Mouse (Mus musculus) erythroblast, embryonic 14.5 days (primary cell): Measurements from ENCODE around the gene Mbtd1. TPM values are rescaled to one million over a fixed set of nuclear protein-coding genes. Genes with fewer than 3 reads are reported as not detected.

Experiments used
- H3K27me3 ChIP-seq: 2 replicates; pipeline ENCODE4 v1.6.1; 2012; ENCODE audit warnings: inconsistent platforms; ENCODE audit not compliant: control insufficient read depth
- H3K36me3 ChIP-seq: 2 replicates; pipeline ENCODE4 v1.6.1; 2012; ENCODE audit warnings: mild to moderate bottlenecking, inconsistent platforms; ENCODE audit not compliant: control insufficient read depth
- H3K4me1 ChIP-seq: 2 replicates; pipeline ENCODE4 v1.6.1; 2012; ENCODE audit warnings: inconsistent platforms; ENCODE audit not compliant: control insufficient read depth
- H3K4me3 ChIP-seq: replicated peaks from 2 replicates; pipeline ENCODE3; 2012; ENCODE audit warnings: moderate library complexity, mild to moderate bottlenecking, inconsistent platforms
- H3K9me3 ChIP-seq: 2 replicates; pipeline ENCODE4 v1.6.1; 2012; ENCODE audit warnings: low read length, inconsistent platforms, mixed read lengths; ENCODE audit not compliant: control insufficient read depth
- GATA1 ChIP-seq: IDR thresholded peaks from 2 replicates; pipeline ENCODE4 v1.6.1; 2012; ENCODE audit warnings: low read length, inconsistent platforms, mixed read lengths
- TAL1 ChIP-seq: IDR thresholded peaks from 3 replicates; pipeline ENCODE4 v1.6.1; 2012; ENCODE audit warnings: low read length, inconsistent platforms, mixed read lengths
- polyA plus RNA-seq: library from polyadenylated mRNA; stranded (reverse); fragments of >175 nt; gene quantifications from 2 replicates; pipeline ENCODE4 v1.2.3, GENCODE M21; 2012

Gene Mbtd1
- 0.09 and 0.13 TPM in 2 replicates for polyA plus RNA-seq

DNA sequence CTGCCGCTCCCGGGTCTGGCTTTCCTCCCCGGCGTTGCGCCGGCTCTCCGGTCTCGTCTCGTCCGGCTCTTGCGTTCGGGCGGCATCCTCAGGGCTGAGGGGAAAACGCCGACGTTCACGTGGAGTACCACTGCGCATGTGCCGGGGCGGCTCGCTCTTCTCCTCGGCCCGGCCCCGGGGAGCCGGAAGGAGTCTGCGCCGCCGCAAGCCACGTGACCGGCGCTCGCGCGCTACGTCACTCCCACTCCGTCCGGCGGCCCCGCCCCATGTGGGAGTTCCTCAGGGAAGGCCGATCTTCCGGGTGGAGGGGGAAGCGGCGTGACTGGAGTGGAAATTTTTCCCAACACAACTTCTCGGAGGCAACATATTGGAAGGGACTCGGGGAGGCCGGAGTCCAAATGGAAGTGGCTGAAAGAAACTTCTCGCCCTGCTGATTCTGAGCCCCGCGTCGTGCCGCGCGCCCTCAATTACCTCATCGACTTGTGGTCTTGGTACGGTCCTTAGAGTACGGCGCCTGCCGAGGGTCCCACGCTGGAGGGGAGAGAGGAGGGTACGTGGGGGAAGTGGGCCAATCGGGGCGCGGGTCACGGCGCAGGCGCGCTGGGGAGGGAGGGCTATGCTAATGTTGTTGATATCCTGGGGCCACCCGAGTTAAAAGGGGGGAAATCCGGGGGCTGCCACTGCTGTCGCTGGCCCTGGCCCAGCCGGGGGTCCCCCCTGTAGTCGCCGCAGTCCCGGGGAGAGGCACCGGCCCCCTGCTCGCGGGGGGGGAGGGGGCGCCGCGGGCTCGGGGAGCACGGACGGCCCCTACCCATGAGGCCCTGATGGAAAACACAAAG, at the start of gene Mbtd1, which contains the start of gene Utp18:
Gene Mbtd1 (plus strand): TSS at position 281 of the 839 bp plus-strand sequence.
Gene Utp18 (minus strand): TSS at position 195 of the 839 bp plus-strand sequence.
- Histone ChIP-seq H3K9me3 (no peaks in the 10 kb centered on the region), H3K36me3 (peaks cover 25% of the 10 kb centered on the region), H3K4me3 (peak within 1 kb of the TSS; percentile 95), H3K27me3 (no peaks in the 10 kb centered on the region), H3K4me1 (peaks cover 40% of the 10 kb centered on the region)
- TF ChIP-seq GATA1 (no peak), TAL1 (no peak)

DNA sequence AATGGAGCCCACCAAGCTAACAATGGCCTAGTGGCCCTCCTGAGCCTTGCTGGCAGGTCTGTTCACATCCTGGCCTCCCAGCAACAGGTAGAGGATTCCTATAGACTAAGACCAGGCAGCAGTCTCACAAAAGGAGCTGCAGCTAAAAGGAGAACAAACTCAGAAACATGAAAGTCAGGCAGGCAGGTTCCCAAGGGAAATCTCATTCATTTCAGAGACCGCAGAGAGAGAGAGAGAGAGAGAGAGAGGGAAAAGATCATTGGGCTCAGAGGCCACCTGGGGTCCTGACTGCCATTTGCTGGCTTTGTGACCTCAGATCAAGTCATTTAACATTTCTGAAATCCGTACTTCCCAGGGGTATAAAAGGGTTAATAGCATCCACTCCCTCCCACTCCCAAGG, 38.3 kb upstream of the Mbtd1 start:
- Histone ChIP-seq H3K36me3 (no peaks in the 10 kb centered on the region), H3K9me3 (no peaks in the 10 kb centered on the region), H3K4me3 (no peak overlapping the region), H3K4me1 (no peaks in the 10 kb centered on the region), H3K27me3 (no peaks in the 10 kb centered on the region)
- TF ChIP-seq GATA1 (no peak), TAL1 (no peak)

DNA sequence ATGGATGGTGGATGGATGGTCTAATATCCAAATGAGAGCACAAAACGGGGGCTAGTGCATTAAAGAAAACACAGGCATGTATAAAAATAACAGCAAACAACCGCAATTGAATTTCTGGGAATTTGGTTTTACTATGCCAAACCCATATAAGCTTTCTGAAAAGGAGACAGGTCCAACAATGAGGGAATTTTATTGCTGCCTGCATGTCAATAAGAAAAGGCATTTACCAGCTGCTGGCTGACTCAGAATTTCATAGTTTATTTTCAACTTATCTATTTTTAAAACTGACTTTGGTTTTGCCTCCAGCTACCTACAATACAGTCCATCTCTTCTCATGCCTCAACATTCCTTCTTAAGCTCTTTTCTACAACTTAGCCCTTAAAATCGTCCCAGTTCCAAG, 33.1 kb upstream of the Mbtd1 start:
- Histone ChIP-seq H3K9me3 (no peaks in the 10 kb centered on the region), H3K36me3 (no peaks in the 10 kb centered on the region)
- TF ChIP-seq GATA1: no peak
- TF ChIP-seq TAL1: no peak

DNA sequence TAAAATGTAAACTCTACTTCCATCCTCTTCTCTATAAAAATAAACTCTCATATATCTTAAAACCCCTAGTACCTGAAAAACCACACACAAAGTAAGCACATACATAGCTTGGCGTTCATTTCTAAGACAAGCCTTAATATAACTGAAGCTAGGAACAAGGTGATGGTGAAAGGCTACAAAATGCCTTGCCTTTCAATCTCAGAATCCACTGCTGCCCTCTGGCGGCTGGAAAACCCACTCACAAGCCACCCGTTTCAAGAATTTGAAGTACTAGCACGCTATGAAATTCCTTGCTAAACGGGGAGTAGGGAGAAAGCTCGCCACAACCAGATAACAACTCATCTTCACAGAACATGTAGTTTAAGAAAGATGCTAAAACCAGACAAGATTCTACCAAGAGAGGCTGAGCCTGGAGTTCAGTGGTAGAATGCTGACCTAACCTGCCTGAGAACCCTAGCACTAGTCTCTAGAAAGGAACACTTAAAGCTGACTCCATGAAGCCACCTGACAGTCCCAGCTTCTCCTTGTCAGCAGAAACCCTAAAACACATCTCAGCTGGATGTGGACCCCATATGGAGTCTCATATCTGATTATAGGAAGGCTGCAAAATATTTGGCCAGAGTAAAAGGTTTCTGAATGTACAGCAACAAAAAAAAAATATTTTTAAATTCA, 29.2 kb upstream of the Mbtd1 start:
- Histone ChIP-seq H3K4me3 (no peak overlapping the region), H3K27me3 (no peaks in the 10 kb centered on the region), H3K4me1 (no peaks in the 10 kb centered on the region), H3K36me3 (peaks cover 13% of the 10 kb centered on the region), H3K9me3 (no peaks in the 10 kb centered on the region)
- TF ChIP-seq TAL1 (no peak), GATA1 (no peak)

More for the DNA sequence above, 33.1 kb upstream of the Mbtd1 start:
- H3K4me3 ChIP-seq: no peak overlapping the region
- no peaks in the 10 kb centered on the region for H3K4me1 ChIP-seq
- H3K27me3 ChIP-seq: no peaks in the 10 kb centered on the region

DNA sequence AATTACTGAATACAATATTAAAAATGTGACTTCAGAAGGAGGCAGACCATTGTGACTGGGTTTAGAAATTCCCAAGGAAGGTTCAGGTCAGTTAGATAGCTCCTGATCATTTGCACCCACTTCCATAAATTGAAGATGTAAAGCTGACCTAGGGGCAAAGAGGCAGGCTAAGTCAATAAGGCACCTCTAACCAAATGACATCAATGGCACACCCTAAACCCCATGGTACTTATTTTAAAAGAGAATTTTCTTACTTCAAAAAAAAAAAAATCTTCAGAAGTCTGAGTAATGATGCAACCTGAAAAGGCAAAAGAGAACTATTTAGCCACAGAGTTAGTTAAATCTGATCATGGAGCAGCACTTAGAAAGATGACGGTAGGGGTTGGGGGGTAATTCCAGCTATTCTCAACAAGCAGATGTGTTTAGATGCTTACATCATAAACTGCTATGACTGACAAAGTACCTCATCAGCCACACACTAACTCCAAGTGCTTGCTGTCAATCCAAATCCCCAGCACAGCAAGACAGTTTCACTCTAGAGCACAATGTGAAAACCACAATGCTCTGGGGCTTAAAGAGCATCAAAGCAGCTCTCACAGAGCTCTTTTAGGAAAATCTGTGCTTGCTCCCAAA, 25.0 kb upstream of the Mbtd1 start:
- TF ChIP-seq TAL1: no peak
- TF ChIP-seq GATA1: no peak
- Histone ChIP-seq H3K36me3 (peaks cover 40% of the 10 kb centered on the region), H3K27me3 (no peaks in the 10 kb centered on the region)

DNA sequence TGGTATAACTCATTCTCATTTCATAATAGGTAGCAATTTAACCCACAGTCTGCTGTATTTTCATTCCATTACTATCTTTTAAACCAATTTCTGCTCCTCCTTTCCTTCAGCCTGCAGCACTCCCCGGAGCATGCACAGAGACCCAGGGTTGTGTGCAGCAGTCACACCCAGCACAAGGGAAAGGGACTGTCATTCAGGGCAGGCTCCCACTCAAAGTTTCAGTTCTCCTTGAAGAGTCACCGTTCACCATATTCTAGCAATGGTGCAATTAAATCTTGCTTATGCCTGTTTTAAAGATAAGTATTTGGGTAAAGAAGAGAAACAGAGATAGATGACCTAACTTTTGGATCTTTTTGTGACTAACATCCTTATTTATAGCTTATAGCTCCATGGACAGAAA, 24.5 kb upstream of the Mbtd1 start:
- H3K36me3 ChIP-seq: peaks cover 45% of the 10 kb centered on the region
- H3K4me1 ChIP-seq: no peaks in the 10 kb centered on the region
- TF ChIP-seq TAL1: no peak

More for the DNA sequence above, 25.0 kb upstream of the Mbtd1 start:
- no peaks in the 10 kb centered on the region for H3K4me1 ChIP-seq
- no peaks in the 10 kb centered on the region for H3K9me3 ChIP-seq
- H3K4me3 ChIP-seq: no peak overlapping the region

DNA sequence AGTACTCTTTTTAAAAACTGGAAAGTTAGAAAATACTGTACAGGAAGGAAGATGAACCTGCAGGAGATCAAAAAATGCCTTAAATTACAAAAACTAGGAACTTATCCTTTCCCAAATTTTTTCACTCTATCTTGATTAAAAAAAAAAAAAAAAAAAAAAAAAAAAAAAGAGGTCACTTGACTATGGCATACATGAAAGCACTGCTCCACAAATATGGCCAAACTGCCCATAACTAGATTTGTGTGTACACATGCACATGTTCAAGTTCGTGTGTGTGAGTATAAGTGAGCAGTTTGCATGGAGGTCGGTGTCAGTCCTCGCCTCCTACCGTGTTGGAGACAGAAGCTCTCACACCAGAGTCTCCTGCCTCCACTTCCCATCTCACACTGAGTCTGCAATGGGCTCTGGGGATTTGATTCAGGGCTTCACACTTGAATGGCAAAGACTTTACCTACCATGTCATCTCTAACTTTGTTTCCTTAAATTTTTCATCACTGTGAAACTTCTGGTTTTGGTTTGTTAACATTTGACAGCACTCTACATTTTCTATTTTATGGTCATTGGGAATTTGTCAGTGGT, 23.5 kb upstream of the Mbtd1 start:
- H3K4me3 ChIP-seq: no peak overlapping the region
- H3K36me3 ChIP-seq: peaks cover 55% of the 10 kb centered on the region
- no peaks in the 10 kb centered on the region for H3K4me1 ChIP-seq
- H3K9me3 ChIP-seq: no peaks in the 10 kb centered on the region
- H3K27me3 ChIP-seq: no peaks in the 10 kb centered on the region
- no peak for TF ChIP-seq TAL1

More for the DNA sequence above, 24.5 kb upstream of the Mbtd1 start:
- H3K27me3 ChIP-seq: no peaks in the 10 kb centered on the region
- no peaks in the 10 kb centered on the region for H3K9me3 ChIP-seq
- H3K4me3 ChIP-seq: no peak overlapping the region

DNA sequence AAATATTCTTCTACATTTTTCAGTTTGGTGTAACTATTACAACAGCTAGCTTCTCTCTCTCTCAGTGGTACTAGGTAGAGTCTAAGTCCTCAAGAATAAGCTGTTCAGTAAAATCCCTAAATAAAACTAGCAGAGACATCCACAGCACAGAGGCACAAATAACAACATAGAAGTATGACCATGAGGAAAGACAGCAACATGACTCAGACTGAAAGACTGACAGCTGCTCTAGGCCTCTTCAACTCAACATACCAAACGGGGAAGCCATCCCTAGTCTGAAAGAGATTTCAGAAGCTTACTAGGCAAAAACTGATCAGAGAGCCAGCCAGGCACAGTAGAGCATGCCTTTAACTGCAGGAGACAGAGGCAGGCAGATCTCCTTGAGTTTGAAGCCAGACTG, 23.0 kb upstream of the Mbtd1 start:
- peaks cover 60% of the 10 kb centered on the region for H3K36me3 ChIP-seq
- no peaks in the 10 kb centered on the region for H3K4me1 ChIP-seq
- no peak overlapping the region for H3K4me3 ChIP-seq
- no peak for TF ChIP-seq GATA1
- TF ChIP-seq TAL1: no peak
- no peaks in the 10 kb centered on the region for H3K27me3 ChIP-seq
- no peaks in the 10 kb centered on the region for H3K9me3 ChIP-seq

DNA sequence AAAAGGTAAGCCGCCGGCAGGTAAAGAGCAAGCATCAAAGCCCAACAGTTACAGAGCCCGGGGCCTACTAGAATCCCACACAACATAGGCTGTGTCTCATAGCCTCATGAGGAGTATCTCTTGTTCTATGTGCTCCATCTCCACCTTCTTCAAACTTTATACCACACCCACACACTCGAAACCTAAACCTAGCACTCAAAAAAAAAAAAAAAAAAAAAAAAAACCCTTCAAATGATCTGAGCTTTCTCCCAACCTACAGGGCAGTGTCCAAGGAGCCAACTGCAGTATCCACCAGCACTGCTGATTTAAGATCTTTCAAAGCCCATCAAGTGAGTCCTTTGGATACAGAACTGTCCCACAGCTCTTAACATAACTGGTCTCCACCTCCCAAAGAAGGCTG, 1.6 kb upstream of the Mbtd1 start:
- H3K9me3 ChIP-seq: no peaks in the 10 kb centered on the region
- no peaks in the 10 kb centered on the region for H3K27me3 ChIP-seq
- H3K4me1 ChIP-seq: peaks cover 34% of the 10 kb centered on the region
- H3K4me3 ChIP-seq: peak overlapping the region; percentile 95
- peaks cover 43% of the 10 kb centered on the region for H3K36me3 ChIP-seq
- no peak for TF ChIP-seq TAL1
- TF ChIP-seq GATA1: no peak
